Mouse (Mus musculus): ENCODE measurements around the gene Otub2.

- TF ChIP-seq CTCF (IDR thresholded peaks at IDR 0.05; ENCODE audit: borderline replicate concordance, extremely low read depth, insufficient read depth, insufficient read length): no peak
- no peak for TF ChIP-seq POLR2A (IDR thresholded peaks at IDR 0.05; ENCODE audit: borderline replicate concordance, extremely low read depth, insufficient read depth, insufficient read length, poor library complexity, severe bottlenecking)
These were observed 2.6 kb downstream of the Otub2 start for GRCm38 (mm10) chr12:103391098-103391497.
